Mouse (Mus musculus) intestine, embryonic 14.5 days (tissue): ENCODE results near the gene Mindy4. TPM values are rescaled to one million over a fixed set of nuclear protein-coding genes. Genes with fewer than 3 reads are reported as not detected.

Experiments used
- ATAC-seq: fragments of 200-750 bp; cut with Nextera tagmentation; replicated peaks from 2 replicates; pipeline ENCODE4 v1.8.0; 2017; ENCODE audit warnings: low read depth, moderate number of reproducible peaks, moderate TSS enrichment, moderate library complexity; ENCODE audit not compliant: low FRiP score, low TSS enrichment
- DNase-seq: peaks from one replicate; pipeline ENCODE4 v3.0.0-alpha.2; 2018; ENCODE audit warnings: low spot score
- H3K27ac ChIP-seq: fragments of 300-500 bp; sonication (generic); 2 replicates; pipeline ENCODE4 v1.5.1; 2014; ENCODE audit warnings: low read depth, mild to moderate bottlenecking, control low read depth
- H3K27me3 ChIP-seq: fragments of 300-500 bp; sonication (generic); replicated peaks from 2 replicates; pipeline ENCODE4 v1.6.1; 2014; ENCODE audit warnings: low read length, control low read depth; ENCODE audit not compliant: control insufficient read depth, insufficient read depth
- H3K36me3 ChIP-seq: fragments of 300-500 bp; sonication (generic); 2 replicates; pipeline ENCODE4 v1.6.1; 2014; ENCODE audit warnings: low read length, control low read depth; ENCODE audit not compliant: control insufficient read depth, insufficient read depth
- H3K4me1 ChIP-seq: fragments of 300-500 bp; sonication (generic); replicated peaks from 2 replicates; pipeline ENCODE4 v1.6.1; 2014; ENCODE audit warnings: low read length, control low read depth, mixed read lengths; ENCODE audit not compliant: control insufficient read depth, insufficient read depth
- H3K4me2 ChIP-seq: fragments of 300-500 bp; sonication (generic); 2 replicates; pipeline ENCODE4 v1.6.1; 2014; ENCODE audit warnings: low read length
- H3K4me3 ChIP-seq: fragments of 300-500 bp; sonication (generic); 2 replicates; pipeline ENCODE4 v1.5.1; 2014; ENCODE audit warnings: low read depth, low read length, control low read depth, mixed read lengths
- H3K9ac ChIP-seq: fragments of 300-500 bp; sonication (generic); 2 replicates; pipeline ENCODE4 v1.6.1; 2014; ENCODE audit warnings: mild to moderate bottlenecking, low read length
- H3K9me3 ChIP-seq: fragments of 300-500 bp; sonication (generic); 2 replicates; pipeline ENCODE4 v1.6.1; 2016; ENCODE audit warnings: low read length, control low read depth; ENCODE audit not compliant: control insufficient read depth
- WGBS: fragments of 180-500 bp; shearing (Covaris S2); extraction: QIAGEN DNeasy Blood & Tissue Kit; methylation state at CpG from one replicate; pipeline ENCODE4 v1.1.7; 2014; 5-methylcytosine and 5-hydroxymethylcytosine counted together
- polyA plus RNA-seq: library from polyadenylated mRNA; unstranded; fragments of >200 nt; fragmentation: Nextera tagmentation; extraction: Ambion mirVana; gene quantifications from 2 replicates; pipeline ENCODE4 v1.2.1, GENCODE M21; 2014

Gene Mindy4
- polyA plus RNA-seq, 1 experiment from 2014 or later: 10.9 TPM

DNA sequence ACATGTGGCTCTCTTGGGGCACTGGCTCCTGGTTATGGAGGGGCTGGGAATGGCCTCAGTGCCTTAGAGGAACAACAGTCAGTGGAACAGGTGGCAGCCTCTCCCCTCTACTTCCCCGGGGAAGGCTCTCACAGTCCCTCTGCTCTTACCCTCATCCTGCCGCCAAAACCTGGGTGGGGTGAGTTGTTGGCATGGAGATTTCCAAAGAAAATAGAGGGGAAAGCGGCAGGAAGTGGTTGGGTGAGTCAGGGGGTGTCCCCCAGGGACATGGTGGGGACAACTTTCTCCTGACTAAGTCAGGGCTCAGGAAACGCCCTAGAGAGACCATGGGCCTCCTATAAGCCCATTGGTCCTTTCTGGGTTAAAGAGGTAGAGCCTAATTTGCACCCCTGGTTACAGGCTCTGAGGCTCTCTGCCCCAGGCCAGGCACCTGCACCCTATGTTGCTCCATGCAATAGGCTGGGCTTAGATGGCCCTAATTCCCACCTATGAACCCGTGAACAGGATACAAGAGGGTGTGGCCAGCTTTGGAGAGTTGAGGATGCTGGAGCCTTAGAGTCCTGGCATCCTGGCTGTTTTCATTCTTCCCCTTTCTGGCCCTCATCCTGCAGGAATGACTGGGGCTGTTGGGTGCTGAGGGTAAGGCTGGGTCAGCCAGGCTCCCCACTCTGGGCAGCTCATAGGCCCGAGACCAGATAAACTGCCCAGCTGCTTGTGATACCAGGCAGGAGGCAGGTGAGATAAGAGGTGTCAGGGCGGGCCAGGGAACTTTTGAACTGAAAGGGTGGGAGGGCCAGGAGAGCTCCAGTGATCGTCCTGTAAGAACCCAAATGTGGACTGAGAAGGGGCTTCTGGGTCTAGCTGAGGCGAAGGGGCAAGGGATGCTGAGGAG lies 136.0 kb downstream of the Mindy4 start:
- whole genome bisulfite sequencing: 72% methylated on average over 9 of the region's 9 CpGs

DNA sequence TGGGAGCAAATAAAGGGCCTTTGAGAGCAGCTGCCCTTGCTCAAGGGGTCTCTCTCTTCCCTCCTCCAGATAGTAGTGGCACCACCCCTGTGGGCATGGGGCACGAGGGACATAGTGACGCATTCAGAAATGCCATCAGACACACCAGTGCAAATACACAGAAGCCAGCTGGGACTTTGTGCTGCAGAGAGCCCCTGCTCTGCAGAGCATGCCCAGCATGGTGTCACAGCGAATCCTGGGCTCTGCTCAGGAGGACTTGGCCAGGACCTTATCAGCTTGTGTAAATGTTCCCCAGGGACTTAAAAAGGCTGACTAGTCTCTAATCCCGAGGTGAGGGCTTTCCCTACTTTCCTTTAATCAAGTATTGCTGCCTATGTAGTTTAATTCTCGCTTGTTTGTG lies 138.5 kb downstream of the Mindy4 start:
- Histone ChIP-seq H3K4me3 (no peak overlapping the region), H3K27me3 (no peaks in the 10 kb centered on the region), H3K9ac (no peak overlapping the region), H3K36me3 (no peaks in the 10 kb centered on the region), H3K27ac (peak overlapping the region; percentile 55), H3K4me2 (no peak overlapping the region), H3K4me1 (peaks cover 18% of the 10 kb centered on the region), H3K9me3 (no peaks in the 10 kb centered on the region)
- DNase-seq (peak; percentile 62), ATAC-seq (peak; percentile 82)
- 27% methylated on average over 5 of the region's 5 CpGs for WGBS

More for the DNA sequence above, 136.0 kb downstream of the Mindy4 start:
- H3K4me1 ChIP-seq: peaks cover 27% of the 10 kb centered on the region
- H3K9ac ChIP-seq: no peak overlapping the region
- H3K4me2 ChIP-seq: no peak overlapping the region
- no peak overlapping the region for H3K4me3 ChIP-seq
- no peaks in the 10 kb centered on the region for H3K27me3 ChIP-seq
- ATAC-seq (no peak), DNase-seq (no peak)
- no peaks in the 10 kb centered on the region for H3K36me3 ChIP-seq
- no peaks in the 10 kb centered on the region for H3K9me3 ChIP-seq
- no peak overlapping the region for H3K27ac ChIP-seq

DNA sequence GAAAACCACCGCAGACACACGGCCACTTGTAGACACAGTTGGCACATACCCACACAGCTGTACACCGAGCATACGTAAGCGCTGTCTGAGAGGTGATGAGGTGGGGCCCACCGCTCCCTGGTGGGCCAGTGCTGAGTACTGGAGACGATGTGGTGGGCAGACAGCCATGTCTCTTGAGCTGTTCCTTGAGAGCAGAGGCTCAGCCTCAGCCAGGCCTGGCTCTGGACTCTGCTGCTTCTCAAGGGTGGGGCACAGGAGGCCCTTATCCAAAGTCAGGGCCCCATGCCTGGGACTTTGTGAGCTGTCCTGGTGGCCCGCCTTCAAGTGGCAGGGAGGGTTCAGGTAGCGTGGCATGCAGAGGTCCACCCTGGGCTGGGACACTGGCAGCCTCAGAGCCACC lies 139.1 kb downstream of the Mindy4 start:
- no peak for DNase-seq
- 63% methylated on average over 9 of the region's 9 CpGs for WGBS
- Histone ChIP-seq H3K9ac (no peak overlapping the region), H3K4me2 (no peak overlapping the region), H3K4me1 (peaks cover 18% of the 10 kb centered on the region), H3K27ac (no peak overlapping the region), H3K4me3 (no peak overlapping the region), H3K27me3 (no peaks in the 10 kb centered on the region), H3K36me3 (no peaks in the 10 kb centered on the region), H3K9me3 (no peaks in the 10 kb centered on the region)
- no peak; the same call in 1 of the 2 replicates for ATAC-seq

DNA sequence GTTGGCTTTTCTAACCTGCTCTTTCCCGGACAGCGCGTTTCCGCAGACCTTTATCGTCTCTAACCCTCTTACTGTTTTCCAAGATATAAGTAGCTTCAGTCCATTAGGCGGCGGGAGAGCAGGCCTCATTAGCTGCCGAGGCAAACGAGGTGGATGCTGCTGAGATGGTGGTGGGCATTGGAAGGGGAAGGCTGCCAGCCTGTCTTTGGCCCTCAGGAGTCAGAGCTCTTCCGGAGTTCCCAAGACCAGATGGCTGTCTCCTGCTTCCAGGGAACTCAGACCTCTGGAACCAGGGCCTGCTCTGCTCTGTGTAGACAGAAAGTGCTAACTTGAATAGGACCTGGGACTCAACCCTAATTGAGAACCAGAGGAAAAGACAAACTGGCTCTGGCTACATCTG lies 140.3 kb downstream of the Mindy4 start:
- Histone ChIP-seq H3K4me1 (peaks cover 18% of the 10 kb centered on the region), H3K4me2 (no peak overlapping the region), H3K9ac (no peak overlapping the region), H3K4me3 (no peak overlapping the region), H3K36me3 (no peaks in the 10 kb centered on the region), H3K27me3 (no peaks in the 10 kb centered on the region), H3K27ac (no peak overlapping the region), H3K9me3 (no peaks in the 10 kb centered on the region)
- no peak for ATAC-seq
- 89% methylated on average over 10 of the region's 10 CpGs for WGBS
- no peak for DNase-seq

DNA sequence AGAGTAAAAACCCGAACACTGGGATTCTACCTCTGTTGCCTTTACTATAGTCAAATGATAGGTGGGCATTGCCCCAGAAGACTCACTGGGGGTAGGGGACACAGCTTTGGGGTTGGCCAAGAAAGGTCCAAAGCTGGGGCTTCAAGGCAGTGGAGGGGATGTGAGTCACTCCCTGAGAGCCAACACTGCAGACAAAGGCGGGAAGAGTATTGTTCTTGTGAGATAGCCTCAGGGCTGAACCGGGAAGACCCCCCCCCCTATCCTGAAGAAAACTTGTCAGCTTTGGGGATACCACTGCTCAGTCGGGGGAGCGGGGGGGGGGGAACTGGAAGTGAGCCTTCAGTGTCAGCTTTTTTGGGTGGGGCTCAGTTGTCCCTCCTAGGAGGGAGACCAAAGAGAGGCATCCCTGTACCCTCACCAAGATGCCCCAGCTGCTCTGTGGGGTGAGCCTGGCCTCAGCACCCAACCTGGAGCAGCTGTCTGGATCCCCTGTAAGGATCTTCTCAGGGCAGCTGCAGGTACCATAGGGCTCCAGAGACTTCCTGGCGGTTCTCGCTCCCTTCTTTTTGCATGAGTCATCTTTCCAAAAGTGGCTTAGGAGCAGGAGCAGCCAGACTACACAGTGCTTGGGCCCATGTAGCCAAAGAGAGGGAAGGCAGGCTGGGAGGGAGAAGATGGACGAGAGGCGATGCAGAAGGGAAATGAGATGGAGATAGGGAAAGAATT lies 141.3 kb downstream of the Mindy4 start:
- DNase-seq: no peak
- WGBS: 88% methylated on average over 9 of the region's 9 CpGs

DNA sequence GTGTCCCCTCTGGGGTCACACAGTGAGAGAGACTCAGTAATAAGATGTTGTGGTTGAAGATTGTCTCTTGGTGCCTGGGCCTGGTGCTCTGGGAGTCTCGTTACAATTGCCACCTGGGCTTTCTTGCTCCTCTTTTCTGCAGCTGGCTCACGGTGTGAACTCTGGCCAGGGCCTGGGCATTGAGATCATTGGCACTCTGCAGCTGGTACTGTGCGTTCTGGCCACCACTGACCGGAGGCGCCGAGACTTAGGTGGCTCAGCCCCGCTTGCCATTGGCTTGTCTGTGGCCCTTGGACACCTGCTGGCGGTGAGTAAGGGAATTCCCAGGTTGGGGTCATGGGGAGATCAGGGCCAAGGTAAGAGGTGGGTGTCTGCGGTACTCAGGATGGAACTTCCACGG lies 142.1 kb downstream of the Mindy4 start:
- ATAC-seq (no peak), DNase-seq (no peak)
- H3K4me3 ChIP-seq: no peak overlapping the region
- H3K27me3 ChIP-seq: no peaks in the 10 kb centered on the region
- no peak overlapping the region for H3K9ac ChIP-seq
- no peak overlapping the region for H3K27ac ChIP-seq
- H3K4me2 ChIP-seq: no peak overlapping the region
- peaks cover 18% of the 10 kb centered on the region for H3K4me1 ChIP-seq
- H3K36me3 ChIP-seq: no peaks in the 10 kb centered on the region
- WGBS: 87% methylated on average over 10 of the region's 10 CpGs
- H3K9me3 ChIP-seq: peaks cover 6% of the 10 kb centered on the region; the same call in 1 of the 2 replicates

More for the DNA sequence above, 141.3 kb downstream of the Mindy4 start:
- Histone ChIP-seq H3K36me3 (no peaks in the 10 kb centered on the region), H3K9me3 (no peaks in the 10 kb centered on the region; the same call in 1 of the 2 replicates), H3K27me3 (no peaks in the 10 kb centered on the region), H3K4me3 (no peak overlapping the region), H3K9ac (no peak overlapping the region), H3K4me2 (no peak overlapping the region), H3K27ac (no peak overlapping the region), H3K4me1 (peaks cover 18% of the 10 kb centered on the region)
- no peak for ATAC-seq

DNA sequence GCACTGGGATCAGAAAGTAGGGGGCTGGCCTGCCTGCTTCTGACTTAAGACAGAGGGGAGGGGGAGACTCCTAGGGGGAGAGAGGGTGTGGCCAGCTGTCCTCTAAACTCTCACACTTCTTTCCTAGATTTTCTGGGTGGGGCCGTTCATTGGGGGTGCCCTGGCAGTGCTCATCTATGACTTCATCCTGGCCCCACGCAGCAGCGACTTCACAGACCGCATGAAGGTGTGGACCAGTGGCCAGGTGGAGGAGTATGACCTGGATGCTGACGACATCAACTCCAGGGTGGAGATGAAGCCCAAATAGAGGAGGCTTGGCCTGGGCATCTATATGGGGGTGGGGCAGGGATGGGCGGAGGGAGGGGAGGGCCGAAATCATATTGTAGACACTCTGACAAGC lies 143.3 kb downstream of the Mindy4 start:
- no peak overlapping the region for H3K27ac ChIP-seq
- H3K4me2 ChIP-seq: no peak overlapping the region
- H3K4me3 ChIP-seq: no peak overlapping the region
- DNase-seq (no peak), ATAC-seq (no peak)
- H3K9ac ChIP-seq: no peak overlapping the region
- peaks cover 8% of the 10 kb centered on the region for H3K4me1 ChIP-seq
- no peaks in the 10 kb centered on the region for H3K36me3 ChIP-seq
- 89% methylated on average over 7 of the region's 7 CpGs for WGBS
- H3K9me3 ChIP-seq: peaks cover 6% of the 10 kb centered on the region; the same call in 1 of the 2 replicates
- no peaks in the 10 kb centered on the region for H3K27me3 ChIP-seq

DNA sequence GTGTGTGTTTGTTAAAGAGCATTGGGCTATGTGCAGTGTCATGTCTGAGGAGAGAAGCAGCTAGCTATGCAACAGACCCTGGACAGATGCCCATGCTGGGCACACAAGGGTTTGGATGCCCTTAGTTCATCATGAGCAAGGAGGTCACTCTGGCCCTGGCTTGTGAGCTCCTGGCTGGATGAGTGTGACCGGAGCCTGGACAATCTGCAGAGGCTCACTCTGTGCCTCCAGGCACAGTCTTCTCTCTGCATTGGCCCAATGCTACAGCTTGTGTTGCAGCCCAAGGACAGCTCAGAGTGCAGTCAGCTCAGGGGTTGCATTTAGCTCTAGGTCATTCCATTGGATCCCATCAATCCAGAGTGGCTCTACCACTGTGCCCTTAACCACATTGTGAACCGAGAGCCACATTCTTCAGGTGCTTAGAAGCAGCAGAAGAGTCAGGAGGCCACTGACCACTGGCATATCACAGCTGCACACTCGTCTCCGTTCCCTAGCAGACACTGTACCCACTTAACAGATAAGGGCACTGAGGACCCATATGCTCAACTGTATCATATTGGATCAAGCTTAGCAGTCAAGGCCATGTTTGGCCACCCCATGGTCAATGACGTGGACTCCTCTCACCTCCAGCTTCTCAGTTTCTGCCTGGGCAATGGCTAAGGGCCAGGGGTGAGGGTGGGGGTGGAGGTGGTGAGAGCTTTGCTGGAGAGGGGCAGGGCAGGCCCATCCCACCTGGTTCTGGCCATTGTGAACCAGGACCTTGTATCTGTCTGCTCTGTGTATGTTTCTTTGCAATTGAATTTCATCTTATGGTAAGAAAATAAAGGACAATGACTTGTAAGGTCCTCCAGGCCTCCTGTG lies 144.8 kb downstream of the Mindy4 start:
- Histone ChIP-seq H3K9me3 (peaks cover 6% of the 10 kb centered on the region; the same call in 1 of the 2 replicates), H3K27ac (no peak overlapping the region), H3K9ac (no peak overlapping the region), H3K4me1 (no peaks in the 10 kb centered on the region), H3K4me2 (no peak overlapping the region), H3K4me3 (no peak overlapping the region), H3K27me3 (no peaks in the 10 kb centered on the region), H3K36me3 (no peaks in the 10 kb centered on the region)
- WGBS: 88% methylated on average over 5 of the region's 5 CpGs
- ATAC-seq (no peak), DNase-seq (no peak)
